Mouse (Mus musculus) stomach, embryonic 16.5 days (tissue): ENCODE measurements at regions not wholly inside any gene's neighbourhood (a gene's known extent, or its start where the extent isn't known, plus 50 kb on each side); places are given as distances from the start of the nearest gene placed in this dataset.
A peak's percentile ranks its signal among the peaks of the same experiment; 100 is the strongest.

ENCODE experiments used
- ATAC-seq: fragments of 200-750 bp; cut with Nextera tagmentation; 2 replicates; pipeline ENCODE4 v1.8.0; 2017; ENCODE audit warnings: moderate number of reproducible peaks, moderate TSS enrichment; ENCODE audit not compliant: insufficient read depth, low FRiP score
- H3K27ac ChIP-seq: fragments of 300-500 bp; sonication (generic); 2 replicates; pipeline ENCODE4 v1.5.1; 2014; ENCODE audit warnings: low read length
- H3K27me3 ChIP-seq: fragments of 300-500 bp; sonication (generic); 2 replicates; pipeline ENCODE4 v1.6.1; 2014; ENCODE audit warnings: low read length, control low read depth, mixed read lengths; ENCODE audit not compliant: control insufficient read depth, insufficient read depth
- H3K36me3 ChIP-seq: fragments of 300-500 bp; sonication (generic); 2 replicates; pipeline ENCODE4 v1.6.1; 2014; ENCODE audit warnings: low read length; ENCODE audit not compliant: control insufficient read depth, insufficient read depth
- H3K4me1 ChIP-seq: fragments of 300-500 bp; sonication (generic); 2 replicates; pipeline ENCODE4 v1.6.1; 2014; ENCODE audit warnings: low read length, control low read depth, mixed read lengths; ENCODE audit not compliant: control insufficient read depth, insufficient read depth
- H3K4me2 ChIP-seq: fragments of 300-500 bp; sonication (generic); 2 replicates; pipeline ENCODE4 v1.6.1; 2014; ENCODE audit warnings: low read depth, low read length, mixed read lengths
- H3K4me3 ChIP-seq: fragments of 300-500 bp; sonication (generic); replicated peaks from 2 replicates; pipeline ENCODE4 v1.5.1; 2014; ENCODE audit warnings: mild to moderate bottlenecking, low read length
- H3K9ac ChIP-seq: fragments of 300-500 bp; sonication (generic); 2 replicates; pipeline ENCODE4 v1.6.1; 2014; ENCODE audit warnings: low read length
- H3K9me3 ChIP-seq: fragments of 300-500 bp; sonication (generic); replicated peaks from 2 replicates; pipeline ENCODE4 v1.6.1; 2016; ENCODE audit warnings: low read length, control low read depth; ENCODE audit not compliant: control insufficient read depth
- WGBS: fragments of 180-500 bp; shearing (Covaris S2); extraction: QIAGEN DNeasy Blood & Tissue Kit; methylation state at CpG from one replicate; pipeline ENCODE4 v1.1.7; 2014; 5-methylcytosine and 5-hydroxymethylcytosine counted together

- ATAC-seq = no peak
- Histone ChIP-seq H3K9me3 (no peaks in the 10 kb centered on the region), H3K4me1 (no peaks in the 10 kb centered on the region), H3K4me2 (no peak overlapping the region), H3K27ac (no peak overlapping the region), H3K27me3 (no peaks in the 10 kb centered on the region), H3K36me3 (no peaks in the 10 kb centered on the region), H3K4me3 (no peak overlapping the region), H3K9ac (no peak overlapping the region)
- 78% methylated on average over 1 of the region's 1 CpGs for WGBS
Measured at GRCm38 (mm10) chr1:133522825-133523224, 87.3 kb downstream of the Snrpe start.

DNA sequence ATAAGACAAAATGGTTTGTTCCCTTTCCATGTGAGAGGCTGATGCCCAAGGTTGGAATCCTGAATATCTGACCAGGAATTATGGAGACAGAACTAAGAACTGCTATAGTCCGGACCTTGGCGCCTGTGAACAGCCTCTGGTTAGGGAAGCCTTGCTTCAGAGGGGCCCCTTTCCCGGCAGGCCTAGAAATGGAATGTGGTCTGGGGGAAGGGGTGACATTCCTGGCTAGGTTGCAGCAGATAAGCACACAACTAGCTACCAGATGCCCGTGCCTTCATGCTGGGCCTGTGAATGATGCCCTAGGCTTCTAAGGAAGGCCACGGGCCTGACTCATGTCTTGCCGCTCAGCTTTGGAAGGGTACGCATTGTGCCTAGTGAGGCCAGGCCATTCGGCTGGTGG, 89.4 kb downstream of the Snrpe start:
- no peak overlapping the region for H3K27ac ChIP-seq
- H3K36me3 ChIP-seq = no peaks in the 10 kb centered on the region
- no peak for ATAC-seq
- no peak overlapping the region for H3K4me3 ChIP-seq
- no peaks in the 10 kb centered on the region for H3K4me1 ChIP-seq
- no peaks in the 10 kb centered on the region for H3K9me3 ChIP-seq
- H3K4me2 ChIP-seq = no peak overlapping the region
- H3K27me3 ChIP-seq = no peaks in the 10 kb centered on the region
- WGBS = 60% methylated on average over 8 of the region's 8 CpGs
- H3K9ac ChIP-seq = no peak overlapping the region

DNA sequence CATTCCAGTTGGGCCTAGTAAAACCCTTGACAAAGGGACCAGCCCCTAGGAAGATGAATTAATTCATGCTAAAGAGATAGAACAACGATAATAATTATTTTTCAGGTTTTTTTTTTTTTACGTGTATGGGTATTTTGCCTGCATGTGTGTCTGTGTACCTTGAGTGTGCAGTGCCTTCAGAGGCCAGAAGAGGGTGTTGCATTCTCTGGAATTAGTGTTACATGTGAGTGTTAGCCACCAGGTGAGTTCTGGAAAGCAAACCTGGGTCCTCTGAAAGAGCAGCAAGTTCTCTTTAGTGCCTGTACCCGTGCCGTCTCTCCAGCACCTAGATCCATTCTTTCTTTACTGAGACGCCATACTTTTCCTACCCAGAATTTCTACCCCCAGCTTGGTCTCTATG, 92.8 kb upstream of the Sox13 start:
- Histone ChIP-seq H3K9me3 (no peaks in the 10 kb centered on the region), H3K4me2 (no peak overlapping the region), H3K4me3 (no peak overlapping the region), H3K27me3 (no peaks in the 10 kb centered on the region), H3K4me1 (no peaks in the 10 kb centered on the region), H3K36me3 (no peaks in the 10 kb centered on the region), H3K27ac (no peak overlapping the region), H3K9ac (no peak overlapping the region)
- no peak for ATAC-seq
- WGBS = 92% methylated on average over 5 of the region's 5 CpGs

DNA sequence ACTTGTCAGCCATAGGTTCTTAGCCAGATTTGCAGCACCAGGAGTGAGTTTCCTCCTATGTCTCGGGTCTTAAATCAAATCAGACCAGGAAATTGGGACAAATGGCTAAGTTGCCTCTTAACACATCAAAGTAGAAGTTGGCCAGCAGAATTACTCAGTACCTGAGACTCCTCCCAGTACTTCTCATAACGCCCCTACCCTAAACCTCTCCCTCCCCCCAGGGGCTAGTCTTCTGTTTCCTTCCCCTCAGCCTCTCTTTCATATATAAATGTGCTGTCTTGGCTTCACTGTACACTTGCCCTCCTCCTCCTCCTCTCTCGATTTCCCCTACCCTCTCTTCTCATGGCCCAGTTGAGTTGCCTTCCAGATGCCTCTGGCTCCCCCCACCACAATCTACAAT, 79.9 kb upstream of the Sox13 start:
- no peak overlapping the region for H3K9ac ChIP-seq
- 55% methylated on average over 3 of the region's 3 CpGs for WGBS
- no peak overlapping the region for H3K4me2 ChIP-seq
- no peaks in the 10 kb centered on the region for H3K4me1 ChIP-seq
- no peaks in the 10 kb centered on the region for H3K36me3 ChIP-seq
- H3K9me3 ChIP-seq = no peaks in the 10 kb centered on the region
- no peaks in the 10 kb centered on the region for H3K27me3 ChIP-seq
- no peak for ATAC-seq
- H3K27ac ChIP-seq = no peak overlapping the region
- no peak overlapping the region for H3K4me3 ChIP-seq

DNA sequence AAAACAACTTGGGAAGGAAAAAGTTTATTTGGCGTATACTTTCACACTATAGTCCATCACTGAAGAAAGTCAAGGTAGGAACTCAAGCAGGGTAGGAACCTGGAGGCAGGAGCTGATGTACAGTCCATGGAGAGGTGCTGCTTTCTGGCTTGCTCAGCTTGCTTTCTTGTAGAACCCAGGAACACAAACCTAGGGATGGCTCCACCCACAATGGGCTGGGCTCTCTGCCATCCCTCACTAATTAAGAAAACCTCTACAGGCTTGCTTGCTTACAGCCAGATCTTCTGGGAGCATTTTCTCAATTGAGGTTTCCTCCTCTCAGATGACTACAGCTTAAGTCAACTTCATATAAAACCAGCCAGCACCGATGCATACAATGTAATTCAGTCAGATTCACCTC, 79.2 kb upstream of the Sox13 start:
- no peaks in the 10 kb centered on the region for H3K36me3 ChIP-seq
- H3K27ac ChIP-seq = no peak overlapping the region
- no peaks in the 10 kb centered on the region for H3K9me3 ChIP-seq
- no peaks in the 10 kb centered on the region for H3K4me1 ChIP-seq
- no peak overlapping the region for H3K9ac ChIP-seq
- H3K27me3 ChIP-seq = no peaks in the 10 kb centered on the region
- WGBS = 80% methylated on average over 2 of the region's 2 CpGs
- no peak overlapping the region for H3K4me2 ChIP-seq
- ATAC-seq = no peak
- H3K4me3 ChIP-seq = no peak overlapping the region

- H3K4me1 ChIP-seq = no peaks in the 10 kb centered on the region
- H3K36me3 ChIP-seq = no peaks in the 10 kb centered on the region
- no peak overlapping the region for H3K4me3 ChIP-seq
- no peak for ATAC-seq
- H3K4me2 ChIP-seq = no peak overlapping the region
- WGBS = 67% methylated on average over 13 of the region's 13 CpGs
- H3K9ac ChIP-seq = no peak overlapping the region
- no peak overlapping the region for H3K27ac ChIP-seq
- H3K27me3 ChIP-seq = no peaks in the 10 kb centered on the region
- no peaks in the 10 kb centered on the region; the same call in 1 of the 2 replicates for H3K9me3 ChIP-seq
Measured at GRCm38 (mm10) chr1:133501016-133501415, 76.8 kb upstream of the Sox13 start.

DNA sequence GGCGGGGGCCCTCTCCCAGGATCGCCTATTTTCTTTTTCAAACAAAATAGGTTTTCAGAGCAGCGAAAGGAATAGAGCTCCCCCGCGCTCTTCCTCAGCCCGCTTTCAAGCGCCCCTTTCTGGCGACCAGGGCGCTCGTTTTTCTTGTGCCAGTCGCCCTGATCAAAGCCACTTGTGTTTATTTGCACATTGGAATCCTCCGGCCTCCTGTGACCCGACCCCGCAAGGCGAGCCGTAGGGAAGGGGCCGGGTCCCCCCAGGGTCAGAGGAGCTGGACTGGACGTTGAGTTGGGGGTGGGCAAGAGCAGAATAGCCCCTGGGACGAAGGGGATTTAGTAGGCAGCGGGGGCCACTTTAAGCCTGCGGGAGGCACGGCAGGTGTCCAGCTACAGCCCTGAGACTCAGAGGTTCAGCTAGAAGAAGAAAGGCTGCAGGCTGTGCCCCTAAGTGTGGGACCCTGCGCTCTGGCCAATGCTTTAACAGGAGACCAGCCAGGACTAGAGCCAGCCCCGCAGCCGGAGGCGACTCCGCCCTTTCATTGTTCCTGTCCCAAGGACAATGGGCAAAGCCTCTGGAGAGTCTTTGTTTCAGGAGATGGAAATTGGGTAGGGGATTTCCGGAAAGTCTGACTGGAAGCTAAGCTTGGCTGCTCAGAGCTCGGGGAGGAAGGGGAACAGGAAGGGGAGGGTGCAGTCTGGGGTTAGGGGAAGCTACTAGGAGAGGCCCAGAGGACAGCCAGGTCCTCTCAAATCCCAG, 69.0 kb upstream of the Sox13 start:
- peaks cover 16% of the 10 kb centered on the region for H3K4me1 ChIP-seq
- WGBS = 4% methylated on average over 29 of the region's 29 CpGs
- no peaks in the 10 kb centered on the region; the same call in 1 of the 2 replicates for H3K9me3 ChIP-seq
- H3K27ac ChIP-seq = peak overlapping the region; percentile 87
- H3K36me3 ChIP-seq = no peaks in the 10 kb centered on the region
- no peaks in the 10 kb centered on the region for H3K27me3 ChIP-seq
- H3K4me2 ChIP-seq = peak overlapping the region; percentile 94
- peak overlapping the region; percentile 78 for H3K9ac ChIP-seq
- peak overlapping the region; percentile 48 for H3K4me3 ChIP-seq
- peak; percentile 80 for ATAC-seq

GRCm38 (mm10) chr1:133492291-133492985, 68.3 kb upstream of the Sox13 start:
- H3K9me3 ChIP-seq = no peaks in the 10 kb centered on the region; the same call in 1 of the 2 replicates
- peak overlapping the region; percentile 48 for H3K4me3 ChIP-seq
- H3K9ac ChIP-seq = peak overlapping the region; percentile 78
- H3K27me3 ChIP-seq = no peaks in the 10 kb centered on the region
- no peaks in the 10 kb centered on the region for H3K36me3 ChIP-seq
- peak overlapping the region; percentile 94 for H3K4me2 ChIP-seq
- H3K4me1 ChIP-seq = peaks cover 16% of the 10 kb centered on the region
- 9% methylated on average over 11 of the region's 11 CpGs for WGBS
- peak overlapping the region; percentile 87 for H3K27ac ChIP-seq
- ATAC-seq = peak; percentile 71

GRCm38 (mm10) chr1:133491857-133492290, 67.7 kb upstream of the Sox13 start:
- Histone ChIP-seq H3K4me3 (no peak overlapping the region), H3K4me1 (peaks cover 16% of the 10 kb centered on the region), H3K27ac (peak overlapping the region; percentile 87; the same call in 1 of the 2 replicates), H3K4me2 (peak overlapping the region; percentile 94; the same call in 1 of the 2 replicates), H3K27me3 (no peaks in the 10 kb centered on the region), H3K9me3 (no peaks in the 10 kb centered on the region; the same call in 1 of the 2 replicates), H3K36me3 (no peaks in the 10 kb centered on the region), H3K9ac (peak overlapping the region; percentile 78; the same call in 1 of the 2 replicates)
- no peak for ATAC-seq
- 16% methylated on average over 4 of the region's 4 CpGs for whole genome bisulfite sequencing
